Mouse (Mus musculus): ENCODE results near the gene Taok1.
A peak's percentile ranks its signal among the peaks of the same experiment; 100 is the strongest.

Taok1 gene

GRCm38 (mm10) chr11:77507426-77507825 lies 100.2 kb downstream of the Taok1 start:
- DNase-seq: no peak

GRCm38 (mm10) chr11:77506941-77507340 lies 100.7 kb downstream of the Taok1 start:
- DNase-seq: no peak

- DNase-seq: no peak
Observed at GRCm38 (mm10) chr11:77506273-77506672, 101.3 kb downstream of the Taok1 start.

- DNase-seq: no peak
Observed at GRCm38 (mm10) chr11:77505291-77505980, 102.2 kb downstream of the Taok1 start.

- DNase-seq: no peak
Observed at GRCm38 (mm10) chr11:77504377-77504776, 103.2 kb downstream of the Taok1 start.

GRCm38 (mm10) chr11:77503511-77503910 lies 104.1 kb downstream of the Taok1 start:
- peak; percentile 86 for DNase-seq

- no peak for DNase-seq
Observed at GRCm38 (mm10) chr11:77502481-77502880, 105.1 kb downstream of the Taok1 start.

- DNase-seq: no peak
Observed at GRCm38 (mm10) chr11:77501971-77502370, 105.6 kb downstream of the Taok1 start.

- DNase-seq: peak; percentile 87
Observed at GRCm38 (mm10) chr11:77501392-77501791, 106.2 kb downstream of the Taok1 start.

GRCm38 (mm10) chr11:77500361-77501325 lies 107.0 kb downstream of the Taok1 start:
- DNase-seq: no peak

GRCm38 (mm10) chr11:77499354-77499753 lies 108.3 kb downstream of the Taok1 start:
- DNase-seq: no peak

GRCm38 (mm10) chr11:77498261-77499139 lies 109.1 kb downstream of the Taok1 start:
- DNase-seq: no peak

GRCm38 (mm10) chr11:77497851-77498250 lies 109.8 kb downstream of the Taok1 start:
- peak; percentile 79 for DNase-seq

GRCm38 (mm10) chr11:77497341-77497756 lies 110.3 kb downstream of the Taok1 start:
- peak; percentile 95 for DNase-seq

GRCm38 (mm10) chr11:77495507-77495906 lies 112.1 kb downstream of the Taok1 start:
- no peak for DNase-seq

GRCm38 (mm10) chr11:77494782-77495181 lies 112.8 kb downstream of the Taok1 start:
- DNase-seq: no peak

GRCm38 (mm10) chr11:77494344-77494676 lies 113.3 kb downstream of the Taok1 start:
- DNase-seq: no peak

- peak; percentile 60 for DNase-seq
Observed at GRCm38 (mm10) chr11:77493512-77494343, 113.9 kb downstream of the Taok1 start, which contains the start of gene Git1. Gene Git1, plus strand, starts transcription at chr11:77493562.

- DNase-seq: peak; percentile 98
Observed at GRCm38 (mm10) chr11:77492911-77493332, 114.7 kb downstream of the Taok1 start.

GRCm38 (mm10) chr11:77492311-77492871 lies 115.2 kb downstream of the Taok1 start:
- DNase-seq: no peak

- DNase-seq: peak; percentile 88
Observed at GRCm38 (mm10) chr11:77491502-77492291, 115.9 kb downstream of the Taok1 start.
